Mouse (Mus musculus) layer of hippocampus, postnatal 10 days (tissue): ENCODE data around the gene Gps2. TPM values are rescaled to one million over a fixed set of nuclear protein-coding genes. Genes with fewer than 3 reads are reported as not detected.
"Not testable (repeated sequence)": the region's sequence is repeated elsewhere in the genome, so short reads cannot be mapped to it uniquely, and the experiment has no call there.

Experiments used
- DNase-seq, 2 experiments: peaks; one replicate each; pipeline ENCODE4 v3.0.0; 2021; ENCODE audit warnings: low spot score in 2 of 2
- total RNA-seq, 2 experiments: library from RNA; stranded (reverse); gene quantifications; 2 replicates each; pipeline ENCODE4 v1.2.3; 2021

Gene Gps2
- total RNA-seq, 2 experiments from 2014 or later: 27.8 to 30.2 TPM

DNA sequence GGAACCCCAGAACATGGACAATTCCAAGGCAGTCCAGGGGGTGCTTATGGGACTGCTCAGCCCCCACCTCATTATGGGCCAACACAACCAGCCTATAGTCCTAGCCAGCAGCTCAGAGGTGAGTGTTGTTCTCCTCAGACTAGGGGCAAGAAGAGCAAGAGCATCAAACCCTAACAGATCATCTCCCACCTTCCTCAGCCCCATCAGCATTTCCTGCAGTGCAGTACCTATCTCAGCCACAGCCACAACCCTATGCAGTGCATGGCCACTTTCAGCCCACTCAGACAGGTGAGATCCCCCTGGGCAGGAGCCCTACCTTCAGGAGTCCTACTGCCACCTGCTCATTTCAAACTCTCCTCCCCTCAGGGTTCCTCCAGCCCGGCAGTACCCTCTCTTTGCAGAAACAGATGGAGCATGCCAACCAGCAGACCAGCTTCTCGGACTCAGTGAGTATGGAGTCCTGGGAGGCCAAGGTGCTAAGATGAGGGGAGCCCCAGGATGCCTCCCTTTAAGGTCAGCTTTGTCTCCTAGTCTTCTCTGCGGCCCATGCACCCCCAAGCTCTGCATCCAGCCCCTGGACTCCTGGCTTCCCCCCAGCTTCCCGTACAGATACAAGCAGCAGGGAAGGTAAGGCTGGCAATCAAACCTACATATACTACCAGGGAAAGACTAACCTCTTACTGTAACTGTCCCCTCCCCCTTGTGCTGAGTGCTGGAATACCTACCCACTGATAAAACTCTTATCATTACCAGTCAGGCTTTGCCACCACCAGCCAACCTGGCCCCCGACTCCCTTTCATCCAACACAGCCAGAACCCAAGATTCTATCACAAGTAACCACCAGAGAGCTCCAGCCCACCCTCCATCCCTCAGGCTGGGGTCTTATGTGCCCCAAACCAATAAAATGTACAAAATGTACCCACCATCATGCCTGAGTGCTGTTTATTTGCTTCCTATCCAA lies 2.3 kb downstream of the Gps2 start:
- no peak for DNase-seq

DNA sequence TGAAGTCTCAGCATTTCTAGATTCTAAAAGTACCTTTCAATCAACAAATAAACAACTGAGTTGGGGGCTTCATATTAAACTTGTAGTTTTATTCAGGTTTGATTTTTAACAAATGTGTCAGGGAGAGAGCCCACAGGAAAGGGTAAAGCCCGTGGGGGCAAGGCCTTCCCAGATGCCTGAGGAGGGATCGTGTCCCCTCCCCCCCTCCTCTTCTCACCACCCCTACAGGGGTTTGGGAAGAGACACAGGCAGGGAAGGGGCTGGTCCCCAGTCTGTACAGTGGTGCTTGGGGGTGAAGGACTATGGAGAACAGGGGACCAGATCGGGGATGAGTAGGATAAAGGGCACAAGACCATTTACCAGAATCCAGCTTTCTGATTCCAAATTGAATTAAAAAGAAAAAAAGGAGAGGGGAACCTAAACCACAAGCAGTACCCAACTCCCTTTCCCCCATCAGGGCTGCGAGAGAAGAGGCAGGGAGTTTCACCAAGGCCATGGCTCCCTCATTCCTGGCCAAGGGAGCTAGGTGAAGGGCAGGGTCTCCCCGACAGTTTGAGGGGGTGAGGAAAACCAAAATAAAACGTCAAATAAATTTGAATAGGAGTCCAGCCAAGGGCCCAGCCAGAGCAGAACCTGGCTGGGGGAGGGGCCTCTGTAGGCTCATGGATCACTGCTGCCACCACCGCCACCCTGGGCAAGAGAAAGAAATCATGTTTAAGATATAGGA lies 3.1 kb downstream of the Gps2 start:
- DNase-seq: not testable (repeated sequence)

DNA sequence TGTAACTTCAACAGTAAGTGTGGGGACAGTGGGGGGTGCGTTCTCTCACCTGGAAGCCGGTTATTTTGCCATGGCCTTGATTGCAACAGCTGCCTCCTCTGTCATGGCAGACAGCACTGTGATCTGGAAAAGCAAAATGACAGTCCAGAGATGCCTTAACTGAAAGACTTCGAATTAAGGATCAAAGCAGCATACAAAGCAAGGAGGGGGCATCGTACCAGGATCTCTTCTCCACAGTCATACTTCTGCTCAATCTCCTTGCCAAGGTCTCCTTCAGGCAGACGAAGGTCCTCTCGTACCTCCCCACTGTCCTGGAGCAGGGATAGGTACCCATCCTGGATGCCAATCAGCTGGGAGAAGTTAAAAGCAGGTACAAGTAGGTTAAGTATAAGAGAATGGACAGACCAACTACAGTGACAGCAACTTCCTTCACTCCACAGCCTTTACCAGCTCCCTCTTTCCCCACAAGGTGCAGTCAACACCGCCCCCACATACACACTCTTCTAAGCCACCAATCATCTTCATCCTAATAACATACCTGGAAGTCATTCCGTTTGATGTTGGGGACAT lies 3.8 kb downstream of the Gps2 start:
- DNase-seq: no peak

DNA sequence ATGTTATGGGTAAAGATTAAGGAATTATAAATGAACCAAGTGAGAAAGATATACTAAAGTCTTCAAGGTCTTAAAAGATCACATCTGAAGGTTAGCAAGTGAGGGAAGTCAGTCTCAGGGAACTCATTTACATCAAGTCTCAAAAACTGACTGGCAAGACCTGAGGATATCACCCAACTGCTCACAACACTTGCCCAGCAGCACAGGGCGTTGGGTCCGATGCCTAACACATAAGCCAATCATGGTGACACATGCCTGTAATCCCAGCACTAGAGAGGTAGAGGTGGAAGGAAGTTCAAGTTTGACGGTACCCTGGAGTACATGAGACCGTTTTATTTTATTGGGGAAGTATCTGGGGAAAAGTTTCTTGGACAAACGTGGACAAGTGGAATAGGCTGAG lies 4.4 kb downstream of the Gps2 start:
- no peak for DNase-seq

DNA sequence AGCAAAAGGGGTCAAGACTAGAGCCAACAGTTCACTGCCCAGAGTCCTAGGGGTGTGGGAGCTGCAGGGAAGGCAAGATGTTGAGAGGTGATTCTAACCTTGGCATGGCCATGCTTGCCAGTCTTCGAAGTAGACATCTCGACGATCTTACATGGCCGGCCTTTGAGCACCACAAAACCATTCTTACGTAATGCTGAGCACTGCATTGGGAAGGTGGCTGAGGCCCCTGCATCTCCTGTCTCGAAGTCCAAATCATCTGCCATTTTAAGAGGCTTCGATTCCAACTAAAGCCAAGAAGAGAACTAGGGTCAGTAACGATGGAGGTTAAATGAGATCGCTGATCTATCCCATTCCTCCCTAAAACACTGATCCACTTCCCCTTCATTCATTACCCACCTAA lies 5.4 kb downstream of the Gps2 start:
- DNase-seq: no peak

DNA sequence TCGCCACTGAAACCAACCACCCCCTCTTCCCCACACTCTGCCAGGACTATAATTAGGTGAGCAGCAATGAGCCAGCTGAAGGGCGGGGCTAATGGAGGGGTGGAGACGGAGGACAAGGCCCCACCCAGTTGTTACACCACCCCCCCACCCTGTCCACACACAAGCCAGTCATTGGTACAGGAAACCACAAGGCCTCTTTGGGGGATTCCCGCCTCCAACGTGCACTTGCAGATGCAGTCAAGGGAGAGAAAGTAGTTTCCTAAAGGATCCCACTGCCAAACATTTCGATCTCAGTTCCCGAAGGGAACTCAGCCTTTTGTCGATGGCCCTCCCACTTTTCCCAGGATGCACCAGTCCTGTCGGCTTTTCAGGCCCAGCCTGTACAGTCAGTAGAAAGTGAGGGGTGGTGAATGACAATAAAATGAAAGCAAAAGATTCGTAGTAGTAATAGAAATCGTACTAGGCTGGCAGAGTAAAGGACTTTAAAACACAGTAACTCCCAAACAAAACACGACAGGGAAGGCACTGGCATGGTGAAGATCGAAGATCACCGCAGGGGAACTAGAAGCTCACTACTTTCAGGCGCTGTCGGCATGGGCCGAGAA lies 6.1 kb downstream of the Gps2 start:
- DNase-seq: peak; percentile 51 to 61

DNA sequence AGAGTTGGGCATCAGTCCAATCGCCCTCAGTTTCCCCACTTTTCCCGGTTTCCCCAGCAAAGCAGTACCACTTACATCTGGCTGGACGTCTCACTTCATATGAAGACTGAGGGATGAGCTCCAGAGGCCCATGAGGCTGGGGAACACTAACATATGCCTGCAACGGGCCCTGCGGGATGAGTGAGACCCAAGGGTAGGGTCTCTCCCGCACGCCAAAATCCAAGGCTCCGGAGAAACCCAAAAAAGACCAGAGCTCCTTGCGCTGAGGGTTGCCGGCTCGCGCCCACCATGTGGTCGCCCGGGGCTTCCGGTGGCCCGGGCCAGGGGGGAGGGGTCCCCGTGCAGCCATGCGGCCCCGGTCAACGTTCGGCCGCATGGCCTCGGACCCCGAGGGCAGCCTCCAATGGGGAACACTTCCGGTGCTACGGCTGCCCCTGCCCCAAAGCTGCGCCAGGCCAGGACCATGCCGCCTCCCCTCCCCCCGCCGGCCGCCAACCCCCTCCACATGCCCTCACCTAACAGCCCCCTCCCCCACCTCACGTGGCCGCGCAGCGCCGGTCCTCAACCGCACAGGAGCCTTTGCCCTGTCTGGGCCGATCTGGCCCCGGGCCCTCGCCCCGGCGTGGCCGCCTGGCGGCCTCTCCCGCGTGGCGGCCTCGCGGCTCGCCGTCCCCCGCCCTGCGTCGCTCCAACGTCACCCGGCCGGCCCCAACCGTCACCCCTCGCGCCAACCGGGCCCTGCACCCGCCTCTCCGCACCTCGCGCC lies 6.8 kb downstream of the Gps2 start:
- DNase-seq: peak; percentile 39 to 62

DNA sequence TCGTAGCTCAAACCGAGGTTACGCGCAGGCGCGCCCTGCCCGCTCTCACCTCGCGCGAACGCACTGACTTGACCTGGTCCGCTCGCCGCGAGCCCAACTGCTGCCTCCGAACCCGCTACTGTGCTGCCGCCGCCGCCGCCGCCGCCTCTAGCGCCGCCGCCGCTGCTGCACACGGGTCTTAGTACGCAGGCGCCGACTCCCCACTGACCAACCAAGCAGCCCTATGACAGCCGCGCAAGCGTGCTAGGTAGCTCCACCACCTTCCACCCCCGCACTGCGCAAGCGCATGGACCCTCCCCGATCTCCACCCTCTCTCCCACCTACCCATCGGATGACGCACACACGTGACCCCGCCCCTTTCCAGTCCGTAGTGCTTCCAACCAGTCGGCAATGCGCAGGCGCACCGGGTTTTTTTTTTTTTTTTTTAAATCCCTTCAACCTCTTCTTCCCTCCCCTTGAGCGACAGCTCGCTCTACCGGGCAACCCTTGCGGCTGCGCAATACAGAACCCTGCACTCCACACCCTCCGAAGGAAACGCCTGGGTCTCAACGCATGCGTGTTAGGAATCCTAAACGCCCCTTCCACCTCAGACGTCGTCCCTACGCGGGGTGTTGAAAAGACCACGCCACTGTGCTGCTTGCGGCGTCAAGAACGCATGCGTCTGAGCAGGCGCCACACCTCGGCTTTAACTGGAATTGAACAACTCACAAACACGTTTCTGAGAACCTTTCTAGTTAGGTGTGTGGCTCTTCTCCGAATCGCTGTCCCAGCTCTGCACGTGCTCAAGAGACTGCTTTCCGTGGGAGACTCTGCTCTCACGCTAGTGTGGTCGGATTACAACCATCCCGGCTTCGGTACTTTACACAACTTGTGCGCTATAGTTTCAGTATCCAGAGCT lies 7.7 kb downstream of the Gps2 start, which contains the start of gene Eif5a:
Eif5a (minus strand) TSS at position 845 of the 898 bp plus-strand sequence.
- peak; percentile 100 for DNase-seq

DNA sequence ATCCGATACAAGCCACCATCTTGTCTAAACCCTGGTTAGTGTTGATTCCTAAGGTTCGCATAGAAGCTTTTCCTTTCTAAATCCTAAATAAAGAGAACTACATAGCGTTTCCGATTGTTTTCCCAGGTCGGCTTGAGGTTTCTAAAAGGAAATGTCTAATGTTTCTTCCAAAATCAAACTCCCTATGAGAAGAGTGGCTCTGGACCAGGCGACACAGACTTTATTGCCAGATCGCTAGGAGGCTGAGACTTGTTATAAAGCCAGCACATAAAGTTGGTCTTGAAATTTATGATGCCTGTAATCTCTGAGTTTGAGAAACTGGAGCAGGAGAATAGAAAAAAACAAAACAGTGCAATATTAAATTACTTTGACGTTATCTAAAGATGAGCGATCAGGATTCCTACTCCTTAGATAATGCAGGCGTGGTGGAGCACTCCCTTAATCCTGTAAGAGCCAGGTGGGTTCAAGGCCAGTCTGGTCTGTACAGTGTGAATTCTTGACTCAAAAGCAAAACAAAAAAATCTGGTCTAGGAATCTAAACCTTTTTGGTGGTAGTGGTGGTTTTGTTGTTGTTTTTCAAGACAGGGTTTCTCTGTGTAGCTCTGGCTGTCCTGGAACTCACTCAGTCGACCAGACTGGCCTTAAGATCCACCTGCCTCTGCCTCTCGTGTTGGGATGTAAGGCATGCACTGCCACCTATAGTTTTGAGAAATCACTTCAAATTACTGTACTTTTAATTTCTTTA lies 8.5 kb downstream of the Gps2 start:
- DNase-seq: no peak

DNA sequence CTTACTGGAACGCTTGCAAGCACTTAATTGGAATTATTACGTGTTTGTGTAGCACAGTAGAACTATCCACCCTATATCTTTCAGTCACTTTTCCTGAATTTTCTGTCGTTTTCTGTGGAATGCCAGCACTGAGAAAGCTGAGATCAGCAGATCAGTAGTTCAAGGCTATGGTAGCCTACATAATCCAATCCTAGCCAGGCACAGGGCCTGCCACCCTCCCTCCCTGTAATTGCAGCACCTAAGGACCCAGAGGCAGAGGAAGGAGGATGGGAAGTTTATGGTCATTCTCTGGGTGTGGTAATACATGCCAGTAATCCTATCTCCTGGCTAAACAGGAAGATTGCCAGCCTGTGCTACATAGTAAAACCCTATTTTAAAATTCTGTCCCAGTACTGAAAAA lies 9.1 kb downstream of the Gps2 start:
- DNase-seq: no peak

DNA sequence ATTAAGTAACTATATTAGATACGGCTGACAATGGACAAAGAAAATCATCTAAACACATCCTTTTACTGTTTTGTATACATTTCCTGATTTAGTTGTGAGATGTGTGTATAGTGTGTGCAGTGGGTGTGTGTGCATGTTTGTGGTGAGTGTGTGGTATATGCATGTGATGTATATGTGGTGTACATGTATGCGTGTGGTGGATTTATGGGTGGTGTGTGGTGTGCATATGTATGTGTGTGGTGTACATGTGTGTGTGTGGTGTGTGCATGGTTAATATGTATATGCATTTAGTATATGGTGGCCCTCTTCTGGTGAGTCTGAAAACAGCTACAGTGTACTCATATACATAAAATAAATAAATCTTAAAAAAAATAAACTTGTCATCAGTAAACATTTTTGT lies 13.8 kb downstream of the Gps2 start:
- no peak for DNase-seq

DNA sequence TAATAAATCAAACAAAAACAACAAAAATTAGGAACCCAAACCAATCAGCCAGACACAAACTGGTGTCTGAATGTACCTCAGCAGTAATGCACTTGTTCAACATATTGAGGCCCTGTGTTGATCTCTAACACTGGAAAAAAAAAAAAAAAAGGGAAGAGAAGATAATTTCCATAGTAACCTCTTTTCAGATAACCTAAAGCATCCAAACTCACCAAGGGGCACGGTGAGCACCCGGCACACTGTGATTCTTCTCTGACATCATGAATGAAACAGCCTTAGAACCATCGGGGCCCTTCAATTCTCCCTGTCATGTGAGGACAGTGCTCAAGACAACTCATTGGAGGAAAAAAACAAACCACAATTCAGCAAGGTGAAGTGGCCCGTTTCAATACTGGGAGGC lies 16.0 kb downstream of the Gps2 start:
- no peak for DNase-seq

DNA sequence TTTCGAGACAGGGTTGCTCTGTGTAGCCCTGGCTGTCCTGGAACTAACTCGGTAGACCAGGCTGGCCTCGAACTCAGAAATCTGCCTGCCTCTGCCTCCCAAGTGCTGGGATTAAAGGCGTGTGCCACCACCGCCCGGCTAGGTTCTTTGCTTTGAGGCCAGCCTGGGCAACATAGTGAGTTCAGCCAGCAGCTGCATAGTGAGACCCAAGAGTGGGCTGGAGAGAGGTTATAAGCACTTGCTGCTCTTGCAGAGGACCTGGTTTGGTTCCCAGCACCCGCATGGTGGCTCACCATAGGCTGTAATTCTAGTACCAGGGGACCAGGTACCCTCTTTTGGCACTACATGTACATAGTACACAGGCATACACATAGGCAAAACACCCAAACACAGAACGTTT lies 16.5 kb downstream of the Gps2 start:
- not testable (repeated sequence) for DNase-seq

DNA sequence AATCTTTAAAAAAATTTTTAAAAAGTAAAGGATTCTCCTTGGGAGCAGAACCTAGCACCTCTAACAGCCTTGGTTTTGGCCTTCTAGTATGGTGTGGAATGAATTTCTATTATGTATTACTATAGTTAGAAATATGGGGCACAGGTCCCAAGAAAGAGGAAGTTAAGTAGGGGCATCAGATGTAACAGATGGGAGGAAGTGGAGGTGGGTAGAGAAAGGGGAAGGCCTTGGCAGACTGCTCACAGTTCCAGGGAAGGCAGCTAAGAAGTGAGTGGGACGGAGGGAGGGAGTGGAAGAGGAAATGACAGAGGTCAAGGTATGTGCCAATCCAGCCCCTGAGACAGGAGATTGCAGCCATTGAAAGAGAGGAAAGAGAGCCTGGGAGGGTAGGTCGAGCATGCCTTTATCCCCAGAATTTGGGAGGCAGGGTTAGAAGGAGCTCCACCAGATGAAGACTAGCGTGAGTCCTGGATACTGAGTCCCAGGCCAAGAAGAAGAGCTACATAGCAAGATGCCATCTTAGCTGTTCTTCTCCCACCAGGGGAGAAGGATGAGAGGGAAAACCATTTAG lies 17.4 kb downstream of the Gps2 start:
- DNase-seq: no peak

DNA sequence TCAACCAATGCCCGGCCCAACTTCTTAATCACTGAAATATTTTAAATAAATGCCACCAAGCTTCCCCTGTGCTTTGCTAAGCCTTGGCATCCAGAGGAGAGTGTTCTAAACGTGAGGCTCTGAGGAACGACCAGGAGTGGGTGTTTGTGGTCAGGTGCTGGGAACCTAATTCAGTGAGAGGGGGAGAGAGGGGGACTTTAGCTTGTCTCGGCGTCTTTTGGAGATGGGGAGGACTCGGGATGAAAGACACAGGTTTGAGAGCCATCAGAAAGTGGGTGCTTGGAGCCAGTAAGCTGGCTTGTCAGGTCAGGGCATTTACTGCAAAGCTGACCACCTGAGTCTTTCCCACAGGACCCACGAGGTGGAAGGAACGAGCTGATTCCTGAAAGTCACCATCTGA lies 18.1 kb downstream of the Gps2 start:
- no peak for DNase-seq

DNA sequence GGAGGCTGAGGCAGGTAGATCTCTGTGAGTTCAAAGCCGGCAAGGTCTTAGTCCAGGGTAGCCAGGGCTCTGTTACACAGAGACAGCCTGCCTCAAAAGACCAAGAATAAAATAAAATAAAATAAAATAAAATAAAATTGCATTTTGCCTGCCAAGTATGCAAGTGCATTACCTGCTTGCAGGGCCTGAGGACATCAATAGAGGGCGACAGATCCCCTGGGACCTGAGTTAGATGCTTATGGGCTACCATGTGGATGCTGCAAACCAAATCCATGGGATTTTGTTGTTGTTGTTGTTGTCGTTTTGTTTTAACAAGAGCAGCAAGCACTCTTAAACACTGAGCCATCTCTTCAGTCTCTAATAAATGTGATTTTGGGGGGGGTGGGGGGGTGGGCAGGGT lies 18.6 kb downstream of the Gps2 start:
- DNase-seq: no peak

DNA sequence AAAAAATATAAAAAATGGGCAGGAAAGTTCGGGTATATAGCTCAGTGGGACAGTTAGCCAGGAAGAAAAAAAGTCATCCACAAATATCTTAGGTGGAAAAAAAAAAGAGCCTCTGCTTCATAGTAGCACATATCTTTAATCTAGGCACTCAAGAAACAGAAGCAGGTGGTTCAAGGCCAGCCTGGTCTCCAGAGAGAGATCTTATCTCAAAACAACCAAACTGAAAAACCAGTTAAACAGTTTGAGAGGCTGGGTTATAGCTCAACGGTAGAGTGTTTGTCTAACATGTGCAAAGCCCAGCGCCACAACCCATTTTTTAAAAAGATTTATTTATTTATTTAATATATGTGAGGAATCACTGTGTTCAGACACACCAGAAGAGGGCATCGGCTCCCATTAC lies 19.4 kb downstream of the Gps2 start:
- DNase-seq: no peak

DNA sequence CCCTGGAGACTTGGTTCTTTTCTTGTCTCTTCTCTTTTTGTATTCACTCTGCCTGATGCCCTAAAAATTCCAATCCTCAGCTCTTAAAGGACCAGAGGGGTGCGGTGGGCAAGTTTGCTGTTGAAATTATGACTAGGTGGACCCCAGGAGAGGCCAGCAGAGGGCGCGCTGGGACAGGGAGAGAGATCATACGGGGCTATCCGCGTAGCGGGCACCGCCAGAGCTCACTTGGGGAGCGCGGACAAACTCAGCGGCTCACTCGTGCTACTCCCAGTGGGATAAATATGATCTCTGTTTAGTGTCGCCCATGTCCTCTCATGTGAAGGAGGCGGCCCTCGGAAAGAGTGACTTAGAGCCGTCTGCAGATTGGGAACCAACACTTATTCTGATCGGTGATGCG lies 20.5 kb downstream of the Gps2 start:
- peak; percentile 97 for DNase-seq

DNA sequence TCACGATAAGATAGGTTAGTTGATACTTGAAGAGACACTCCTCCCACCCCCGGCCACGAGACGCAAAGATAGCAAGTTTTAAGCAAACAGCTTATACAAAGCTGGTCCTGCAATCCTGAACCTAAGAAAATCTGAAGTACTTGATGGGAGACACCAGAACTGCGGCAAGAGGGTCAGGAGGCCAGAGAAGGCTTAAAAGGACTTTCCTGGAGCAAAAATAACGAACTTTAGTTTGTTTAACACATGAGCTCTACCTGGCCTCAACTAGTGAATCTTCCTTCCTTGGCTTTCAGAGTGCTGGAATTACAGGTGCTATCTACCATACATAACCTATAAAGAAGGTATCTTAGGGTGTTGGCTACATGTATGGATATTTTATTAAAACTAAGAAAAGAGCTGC lies 21.0 kb downstream of the Gps2 start:
- no peak for DNase-seq
